Comparison of ENCODE assay signal across 17 mouse cellular contexts in genomic region chr11:74811538-74811937, GRCm38 (mm10). TPM values are rescaled to one million over a fixed set of nuclear protein-coding genes. Genes with fewer than 3 reads are reported as not detected.
DNase-seq lines count a peak whose midpoint lies in the region; ATAC-seq and TF ChIP-seq lines count a peak whose summit lies in the region.
"Had no signal": no experiment of that assay in that cellular context is flagged by ENCODE, and none has a peak within 500 bp of the region (broad histone marks: within the 10 kb centered on the region; RNA-seq: fewer than 3 reads in every experiment).

No protein-coding gene starts in this region.

- H3K27me3 ChIP-seq in heart, embryonic 12.5 days (replicated peaks): no peaks in the 10 kb centered on the region
- H3K27me3 ChIP-seq in intestine, embryonic 14.5 days (replicated peaks; ENCODE audit: control insufficient read depth, insufficient read depth, low read length): no peaks in the 10 kb centered on the region
- H3K27me3 ChIP-seq in intestine, embryonic 15.5 days (replicated peaks): no peaks in the 10 kb centered on the region
- H3K27me3 ChIP-seq in kidney, postnatal 0 days (ENCODE audit: insufficient read depth, low read length): no peaks in the 10 kb centered on the region
- H3K27me3 ChIP-seq: embryonic facial prominence, embryonic 13.5 days; forebrain, embryonic 12.5 days; hindbrain, embryonic 13.5 days had no signal

- 64% methylated on average over 5 of the region's 5 CpGs for WGBS in heart, embryonic 12.5 days
- 29% methylated on average over 5 of the region's 5 CpGs for WGBS in intestine, embryonic 14.5 days
- 50% methylated on average over 5 of the region's 5 CpGs for WGBS in intestine, embryonic 15.5 days
- 41% methylated on average over 5 of the region's 5 CpGs for WGBS in kidney, postnatal 0 days

- DNase-seq in heart, postnatal 36 days: no peak
- DNase-seq in intestine, embryonic 14.5 days (ENCODE audit: low spot score): no peak
- DNase-seq in kidney, postnatal 0 days (ENCODE audit: low spot score): no peak
- DNase-seq in kidney, adult 11 months: no peak
- DNase-seq: adrenal gland, postnatal 25 days; cerebellum, adult 18-20 months; cerebellum, adult 9-11 months; cerebellum, postnatal 36 days; gastrocnemius, postnatal 10 days; heart, postnatal 14 days had no signal

- ATAC-seq in heart, embryonic 12.5 days (ENCODE audit: insufficient number of reproducible peaks, low FRiP score): no peak
- no peak for ATAC-seq in intestine, embryonic 14.5 days (replicated peaks; ENCODE audit: low FRiP score, low TSS enrichment, low read depth)
- no peak for ATAC-seq in intestine, embryonic 15.5 days
- peak; percentile 40 for ATAC-seq in kidney, postnatal 0 days (replicated peaks; ENCODE audit: low FRiP score, low read depth)
- ATAC-seq: forebrain, embryonic 16.5 days; intestine, postnatal 0 days had no signal

- TF ChIP-seq CTCF in kidney, postnatal 0 days (IDR thresholded peaks at IDR 0.05; ENCODE audit: low read depth): 0 out of 2 replicates have a peak, but pooled peaks have one; percentile 2

- peak overlapping the region; percentile 71 for H3K27ac ChIP-seq in heart, embryonic 12.5 days (ENCODE audit: poor library complexity, severe bottlenecking)
- H3K27ac ChIP-seq in intestine, embryonic 14.5 days (ENCODE audit: low read depth): peak overlapping the region; percentile 57; the same call in 1 of the 2 replicates
- H3K27ac ChIP-seq in intestine, embryonic 15.5 days: no peak overlapping the region
- no peak overlapping the region for H3K27ac ChIP-seq in kidney, postnatal 0 days
- H3K27ac ChIP-seq: embryonic facial prominence, embryonic 13.5 days; forebrain, embryonic 12.5 days; hindbrain, embryonic 13.5 days had no signal

- peak overlapping the region; percentile 34 for H3K4me2 ChIP-seq in heart, embryonic 12.5 days
- H3K4me2 ChIP-seq in intestine, embryonic 14.5 days (ENCODE audit: low read length): no peak overlapping the region
- H3K4me2 ChIP-seq in intestine, embryonic 15.5 days (replicated peaks): no peak overlapping the region
- H3K4me2 ChIP-seq in kidney, postnatal 0 days (ENCODE audit: low read length): no peak overlapping the region
- H3K4me2 ChIP-seq: embryonic facial prominence, embryonic 13.5 days; forebrain, embryonic 12.5 days; hindbrain, embryonic 13.5 days had no signal

- H3K9ac ChIP-seq in heart, embryonic 12.5 days: no peak overlapping the region
- no peak overlapping the region for H3K9ac ChIP-seq in intestine, embryonic 14.5 days (ENCODE audit: low read length)
- H3K9ac ChIP-seq in intestine, embryonic 15.5 days: no peak overlapping the region
- no peak overlapping the region for H3K9ac ChIP-seq in kidney, postnatal 0 days (ENCODE audit: low read depth, low read length)
- H3K9ac ChIP-seq: embryonic facial prominence, embryonic 13.5 days; forebrain, embryonic 12.5 days; hindbrain, embryonic 13.5 days had no signal

- H3K9me3 ChIP-seq in heart, embryonic 12.5 days (replicated peaks): no peaks in the 10 kb centered on the region
- H3K9me3 ChIP-seq in intestine, embryonic 14.5 days (ENCODE audit: control insufficient read depth, low read length): no peaks in the 10 kb centered on the region
- H3K9me3 ChIP-seq in intestine, embryonic 15.5 days: no peaks in the 10 kb centered on the region
- H3K9me3 ChIP-seq in kidney, postnatal 0 days (replicated peaks; ENCODE audit: low read length): no peaks in the 10 kb centered on the region
- H3K9me3 ChIP-seq: embryonic facial prominence, embryonic 13.5 days; forebrain, embryonic 12.5 days; hindbrain, embryonic 13.5 days had no signal

- peaks cover 50% of the 10 kb centered on the region for H3K36me3 ChIP-seq in heart, embryonic 12.5 days
- peaks cover 42% of the 10 kb centered on the region for H3K36me3 ChIP-seq in intestine, embryonic 14.5 days (ENCODE audit: control insufficient read depth, insufficient read depth, low read length)
- H3K36me3 ChIP-seq in intestine, embryonic 15.5 days: peaks cover 3% of the 10 kb centered on the region; the same call in 1 of the 2 replicates
- H3K36me3 ChIP-seq in kidney, postnatal 0 days (ENCODE audit: insufficient read depth, low read length): peaks cover 20% of the 10 kb centered on the region

- intact Hi-C loops in heart, postnatal 36 days (cut with DNase I): loop anchor here (5.0 kb wide), 1 partner anchor 36 kb away; no protein-coding TSS in a partner anchor

- peaks cover 8% of the 10 kb centered on the region for H3K4me1 ChIP-seq in heart, embryonic 12.5 days (replicated peaks)
- H3K4me1 ChIP-seq in intestine, embryonic 14.5 days (replicated peaks; ENCODE audit: control insufficient read depth, insufficient read depth, low read length): no peaks in the 10 kb centered on the region
- H3K4me1 ChIP-seq in intestine, embryonic 15.5 days (replicated peaks): no peaks in the 10 kb centered on the region
- no peaks in the 10 kb centered on the region for H3K4me1 ChIP-seq in kidney, postnatal 0 days (replicated peaks; ENCODE audit: insufficient read depth, low read length)
- H3K4me1 ChIP-seq: embryonic facial prominence, embryonic 13.5 days; forebrain, embryonic 12.5 days; hindbrain, embryonic 13.5 days had no signal

- no peak overlapping the region for H3K4me3 ChIP-seq in heart, embryonic 12.5 days
- no peak overlapping the region for H3K4me3 ChIP-seq in intestine, embryonic 14.5 days (ENCODE audit: low read depth, low read length)
- H3K4me3 ChIP-seq in intestine, embryonic 15.5 days (replicated peaks): no peak overlapping the region
- H3K4me3 ChIP-seq in kidney, postnatal 0 days (replicated peaks; ENCODE audit: low read depth, low read length): no peak overlapping the region
- H3K4me3 ChIP-seq: embryonic facial prominence, embryonic 13.5 days; forebrain, embryonic 12.5 days; hindbrain, embryonic 13.5 days had no signal

RNA-seq across cellular contexts. Expression of gene Mnt, which starts 19.2 kb away (rescaled TPM):
- polyA plus RNA-seq in heart, embryonic 12.5 days (2016; fragmentation: Nextera tagmentation; extraction: Ambion mirVana): 4.0 and 4.8 TPM in 2 replicates
- 10 to 100 TPM; 11.4 to 11.9 TPM for total RNA-seq in heart, postnatal 36 days (2021)
- polyA plus RNA-seq in intestine, embryonic 14.5 days (2014; fragmentation: Nextera tagmentation; extraction: Ambion mirVana): 4.4 and 5.5 TPM in 2 replicates
- polyA plus RNA-seq in intestine, embryonic 15.5 days (2015; fragmentation: Nextera tagmentation; extraction: Ambion mirVana): 4.8 and 5.0 TPM in 2 replicates
- 5.5 and 5.7 TPM in 2 replicates for polyA plus RNA-seq in kidney, postnatal 0 days (2015; fragmentation: Nextera tagmentation; extraction: Ambion mirVana)

RNA-seq across cellular contexts. Expression of gene Mettl16, which starts 40.9 kb away (rescaled TPM):
- polyA plus RNA-seq in heart, embryonic 12.5 days (2016; fragmentation: Nextera tagmentation; extraction: Ambion mirVana): 34.6 and 37.0 TPM in 2 replicates
- 10 to 100 TPM; 13.0 to 13.8 TPM for total RNA-seq in heart, postnatal 36 days (2021)
- 31.9 and 36.4 TPM in 2 replicates for polyA plus RNA-seq in intestine, embryonic 14.5 days (2014; fragmentation: Nextera tagmentation; extraction: Ambion mirVana)
- 43.0 and 45.8 TPM in 2 replicates for polyA plus RNA-seq in intestine, embryonic 15.5 days (2015; fragmentation: Nextera tagmentation; extraction: Ambion mirVana)
- polyA plus RNA-seq in kidney, postnatal 0 days (2015; fragmentation: Nextera tagmentation; extraction: Ambion mirVana): 27.1 and 31.6 TPM in 2 replicates

Comparison
In these comparisons a context has a peak if more than half of its experiments do, and no peak if none do; other contexts are left out.
1. H3K27ac ChIP-seq: peak in heart, embryonic 12.5 days (single experiment) and intestine, embryonic 14.5 days (single experiment); none in intestine, embryonic 15.5 days (single experiment) and kidney, postnatal 0 days (single experiment).